ENCODE assay signal across 19 mouse cellular contexts in genomic region chr3:138614899-138615298, GRCm38 (mm10).
DNase-seq lines count a peak whose midpoint lies in the region; ATAC-seq and TF ChIP-seq lines count a peak whose summit lies in the region.
"Had no signal": no experiment of that assay in that cellular context is flagged by ENCODE, and none has a peak within 500 bp of the region (broad histone marks: within the 10 kb centered on the region; RNA-seq: fewer than 3 reads in every experiment).

No protein-coding gene starts in this region.

- H3K4me2 ChIP-seq in intestine, postnatal 0 days (replicated peaks; ENCODE audit: low read depth) = no peak overlapping the region
- no peak overlapping the region for H3K4me2 ChIP-seq in intestine, embryonic 15.5 days (replicated peaks)
- no peak overlapping the region for H3K4me2 ChIP-seq in lung, postnatal 0 days (replicated peaks; ENCODE audit: low read depth, low read length)
- H3K4me2 ChIP-seq: forebrain, embryonic 13.5 days; heart, embryonic 12.5 days; hindbrain, embryonic 14.5 days; limb, embryonic 15.5 days; midbrain, embryonic 13.5 days had no signal

- no peak for ATAC-seq in intestine, postnatal 0 days
- ATAC-seq in intestine, embryonic 15.5 days = no peak
- ATAC-seq in lung, postnatal 0 days = no peak
- ATAC-seq: forebrain, embryonic 13.5 days; intestine, embryonic 16.5 days; midbrain, embryonic 13.5 days had no signal

- H3K4me1 ChIP-seq in intestine, postnatal 0 days (replicated peaks; ENCODE audit: control insufficient read depth, insufficient read depth, low read length) = no peaks in the 10 kb centered on the region
- H3K4me1 ChIP-seq in intestine, embryonic 15.5 days (replicated peaks) = peaks cover 11% of the 10 kb centered on the region; the same call in 1 of the 2 replicates
- no peaks in the 10 kb centered on the region for H3K4me1 ChIP-seq in lung, postnatal 0 days (ENCODE audit: insufficient read depth, low read depth, low read length)
- H3K4me1 ChIP-seq: forebrain, embryonic 13.5 days; limb, embryonic 15.5 days; midbrain, embryonic 13.5 days had no signal

- H3K27me3 ChIP-seq in intestine, postnatal 0 days (replicated peaks; ENCODE audit: control insufficient read depth, insufficient read depth, low read length) = no peaks in the 10 kb centered on the region
- H3K27me3 ChIP-seq in intestine, embryonic 15.5 days (replicated peaks) = no peaks in the 10 kb centered on the region
- no peaks in the 10 kb centered on the region for H3K27me3 ChIP-seq in lung, postnatal 0 days (replicated peaks; ENCODE audit: insufficient read depth, low read length)
- H3K27me3 ChIP-seq: forebrain, embryonic 13.5 days; midbrain, embryonic 13.5 days had no signal

- DNase-seq in cerebellum, adult 9-10 months = peak; percentile 7
- no peak for DNase-seq in cerebellum, postnatal 14 days
- no peak for DNase-seq in lung, postnatal 0 days (ENCODE audit: low spot score)
- no peak for DNase-seq in lung, postnatal 36 days
- DNase-seq in adrenal gland, postnatal 25 days = no peak
- DNase-seq: adrenal gland, adult 2 months; gastrocnemius, postnatal 36 days; layer of hippocampus, postnatal 36 days; lung, adult 2 months; thymus, postnatal 25 days had no signal

- no peaks in the 10 kb centered on the region for H3K36me3 ChIP-seq in intestine, postnatal 0 days (ENCODE audit: control insufficient read depth, insufficient read depth)
- no peaks in the 10 kb centered on the region for H3K36me3 ChIP-seq in intestine, embryonic 15.5 days
- no peaks in the 10 kb centered on the region for H3K36me3 ChIP-seq in lung, postnatal 0 days (ENCODE audit: insufficient read depth, low read length)
- H3K36me3 ChIP-seq: heart, embryonic 12.5 days; limb, embryonic 15.5 days; midbrain, embryonic 13.5 days had no signal

- WGBS in intestine, postnatal 0 days = 85% methylated on average over 2 of the region's 2 CpGs
- WGBS in intestine, embryonic 15.5 days = 86% methylated on average over 2 of the region's 2 CpGs
- 83% methylated on average over 2 of the region's 2 CpGs for WGBS in lung, postnatal 0 days

- no peak overlapping the region for H3K9ac ChIP-seq in intestine, postnatal 0 days (ENCODE audit: low read depth, low read length)
- H3K9ac ChIP-seq in intestine, embryonic 15.5 days = no peak overlapping the region
- no peak overlapping the region for H3K9ac ChIP-seq in lung, postnatal 0 days (replicated peaks; ENCODE audit: low read depth)
- H3K9ac ChIP-seq: forebrain, embryonic 13.5 days; heart, embryonic 12.5 days; hindbrain, embryonic 14.5 days; limb, embryonic 15.5 days; midbrain, embryonic 13.5 days had no signal

- no peak for TF ChIP-seq EP300 in lung, postnatal 0 days (IDR thresholded peaks at IDR 0.05)

- H3K4me3 ChIP-seq in intestine, postnatal 0 days (ENCODE audit: low read depth, low read length) = no peak overlapping the region
- no peak overlapping the region for H3K4me3 ChIP-seq in intestine, embryonic 15.5 days (replicated peaks)
- H3K4me3 ChIP-seq in lung, postnatal 0 days (ENCODE audit: low read depth, low read length) = no peak overlapping the region
- H3K4me3 ChIP-seq: forebrain, embryonic 13.5 days; heart, embryonic 12.5 days; limb, embryonic 15.5 days; midbrain, embryonic 13.5 days; myocyte had no signal

- H3K9me3 ChIP-seq in intestine, postnatal 0 days (ENCODE audit: control insufficient read depth) = no peaks in the 10 kb centered on the region
- H3K9me3 ChIP-seq in intestine, embryonic 15.5 days = no peaks in the 10 kb centered on the region
- no peaks in the 10 kb centered on the region for H3K9me3 ChIP-seq in lung, postnatal 0 days (ENCODE audit: low read length)
- H3K9me3 ChIP-seq: forebrain, embryonic 13.5 days; heart, embryonic 12.5 days; limb, embryonic 15.5 days; midbrain, embryonic 13.5 days had no signal

- no peak overlapping the region for H3K27ac ChIP-seq in intestine, postnatal 0 days (ENCODE audit: low read depth, low read length)
- no peak overlapping the region for H3K27ac ChIP-seq in intestine, embryonic 15.5 days
- H3K27ac ChIP-seq in lung, postnatal 0 days (ENCODE audit: low read length) = no peak overlapping the region
- H3K27ac ChIP-seq: forebrain, embryonic 13.5 days; hindbrain, embryonic 14.5 days; limb, embryonic 15.5 days; midbrain, embryonic 13.5 days had no signal

- TF ChIP-seq CTCF in intestine, postnatal 0 days (IDR thresholded peaks at IDR 0.05; ENCODE audit: low read depth) = peak; percentile 36
- peak; percentile 12; the same call in 1 of the 2 replicates for TF ChIP-seq CTCF in lung, postnatal 0 days (IDR thresholded peaks at IDR 0.05)
